Mouse (Mus musculus): ENCODE results near the gene Sh2d6.
"Not testable (repeated sequence)": the region's sequence is repeated elsewhere in the genome, so short reads cannot be mapped to it uniquely, and the experiment has no call there.

Sh2d6 gene

DNA sequence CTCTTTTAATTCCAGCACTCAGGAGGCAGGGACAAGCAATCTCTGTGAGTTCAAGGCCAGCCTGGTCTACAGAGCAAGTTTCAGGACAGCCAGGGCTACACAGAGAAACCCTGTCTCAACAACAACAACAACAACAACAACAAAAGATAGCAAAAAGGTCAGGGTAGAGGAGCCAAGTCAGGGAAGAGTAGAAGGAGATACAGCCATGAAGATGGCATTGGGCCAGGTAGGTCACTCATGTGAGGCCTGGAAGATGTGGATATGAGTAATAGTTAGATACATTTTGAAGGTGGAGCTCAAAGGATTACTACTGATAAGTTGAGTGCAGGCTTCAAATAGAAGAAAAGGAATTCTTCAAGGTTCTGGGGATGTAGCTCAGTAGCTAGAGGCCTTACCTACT, 18.2 kb downstream of the Sh2d6 start:
- no peak for DNase-seq (ENCODE audit: low spot score)

GRCm38 (mm10) chr6:72498950-72499349, 22.6 kb downstream of the Sh2d6 start:
- DNase-seq (ENCODE audit: low spot score), result no peak

DNA sequence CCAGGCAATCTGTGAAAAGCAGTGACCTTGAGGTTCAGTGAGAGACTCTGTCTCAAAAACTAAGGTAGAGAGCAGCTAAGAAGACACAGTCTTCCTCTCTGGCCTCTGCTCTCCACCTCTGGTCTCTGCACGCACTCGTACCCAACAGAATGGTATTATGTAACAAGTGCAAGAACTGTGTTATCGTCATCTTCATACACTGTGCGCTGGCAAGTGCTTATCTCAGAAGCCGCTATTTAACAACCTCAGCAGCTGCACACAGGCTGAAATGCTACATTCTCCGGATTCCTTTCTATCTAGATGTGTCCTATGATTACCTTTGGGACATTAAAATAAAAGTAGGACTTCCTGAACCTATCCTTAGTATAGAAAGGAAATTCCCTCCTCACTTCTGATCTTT, 28.6 kb downstream of the Sh2d6 start:
- no peak for DNase-seq (ENCODE audit: low spot score)

GRCm38 (mm10) chr6:72491151-72491550, 30.4 kb downstream of the Sh2d6 start:
- DNase-seq (ENCODE audit: low spot score), result no peak

GRCm38 (mm10) chr6:72489534-72489933, 32.0 kb downstream of the Sh2d6 start:
- DNase-seq (ENCODE audit: low spot score), result no peak

GRCm38 (mm10) chr6:72488850-72489249, 32.7 kb downstream of the Sh2d6 start:
- DNase-seq (ENCODE audit: low spot score), result peak; percentile 58

GRCm38 (mm10) chr6:72487282-72487681, 34.2 kb downstream of the Sh2d6 start:
- DNase-seq (ENCODE audit: low spot score), result no peak

- no peak for DNase-seq (ENCODE audit: low spot score)
Measured at GRCm38 (mm10) chr6:72486307-72486706, 35.2 kb downstream of the Sh2d6 start.

DNA sequence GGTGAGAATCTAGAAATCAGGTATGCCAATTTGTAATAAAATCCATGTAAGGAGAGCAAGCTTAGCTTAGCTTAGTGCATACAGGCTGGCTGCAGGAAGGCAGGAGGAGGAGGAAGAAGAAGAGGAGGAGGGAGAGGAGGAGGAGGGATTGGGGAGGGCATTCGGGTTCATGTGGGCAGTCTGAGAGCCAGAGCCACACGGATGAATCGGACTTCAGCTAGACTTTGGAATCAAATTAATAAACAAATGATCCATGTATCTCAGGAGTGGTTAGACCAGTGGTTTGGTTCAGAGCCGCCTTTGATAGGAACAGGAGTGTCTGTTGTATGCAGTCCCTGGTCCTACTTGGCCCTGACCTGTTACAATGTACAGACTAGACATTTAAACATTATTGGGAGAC, 36.6 kb downstream of the Sh2d6 start:
- DNase-seq (ENCODE audit: low spot score), result no peak

DNA sequence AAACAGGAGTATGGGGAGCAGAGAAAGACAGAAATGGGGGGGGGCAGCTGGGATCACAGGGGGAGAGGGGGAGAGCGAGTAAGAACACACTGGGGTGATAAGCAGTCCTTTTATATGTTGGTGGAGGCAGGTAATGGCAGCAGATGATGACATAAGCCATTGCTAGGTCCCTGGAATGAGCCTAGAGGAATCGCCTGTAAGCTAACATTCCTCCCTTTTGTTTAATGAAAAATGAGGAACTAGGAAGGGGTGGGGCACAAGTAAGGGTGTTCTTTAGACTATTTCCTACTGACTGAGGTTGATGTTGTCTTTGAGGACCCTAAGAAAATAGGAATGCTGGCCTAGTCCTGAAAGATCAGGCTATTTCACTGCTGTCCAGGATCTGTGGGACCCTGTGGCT, 39.4 kb downstream of the Sh2d6 start:
- no peak for DNase-seq (ENCODE audit: low spot score)

GRCm38 (mm10) chr6:72480422-72480702, 41.1 kb downstream of the Sh2d6 start:
- no peak for DNase-seq (ENCODE audit: low spot score)

- DNase-seq (ENCODE audit: low spot score), result no peak
Measured at GRCm38 (mm10) chr6:72479645-72480421, 41.7 kb downstream of the Sh2d6 start.

- not testable (repeated sequence) for DNase-seq (ENCODE audit: low spot score)
Measured at GRCm38 (mm10) chr6:72478691-72479090, 42.8 kb downstream of the Sh2d6 start.

GRCm38 (mm10) chr6:72477621-72478020, 43.9 kb downstream of the Sh2d6 start:
- DNase-seq (ENCODE audit: low spot score), result no peak

DNA sequence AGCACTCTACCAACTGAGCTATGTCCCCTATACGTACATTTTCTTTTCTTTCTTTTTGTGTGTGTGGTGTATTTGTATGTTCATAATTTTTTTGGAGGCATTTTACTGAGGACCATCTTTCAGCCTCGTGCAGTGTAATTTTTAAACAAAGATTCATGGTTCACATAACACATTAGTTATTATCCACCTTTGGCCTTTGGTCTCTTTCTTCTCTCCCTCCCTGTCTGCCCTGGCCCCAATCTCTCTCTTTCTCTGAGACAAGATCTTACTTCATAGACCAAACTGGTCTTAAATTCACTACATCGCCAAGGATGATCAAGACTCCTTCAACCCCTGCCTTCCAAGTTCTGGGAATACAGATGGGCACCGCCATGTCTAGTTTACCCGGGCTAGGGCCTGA, 44.7 kb downstream of the Sh2d6 start:
- no peak for DNase-seq (ENCODE audit: low spot score)

DNA sequence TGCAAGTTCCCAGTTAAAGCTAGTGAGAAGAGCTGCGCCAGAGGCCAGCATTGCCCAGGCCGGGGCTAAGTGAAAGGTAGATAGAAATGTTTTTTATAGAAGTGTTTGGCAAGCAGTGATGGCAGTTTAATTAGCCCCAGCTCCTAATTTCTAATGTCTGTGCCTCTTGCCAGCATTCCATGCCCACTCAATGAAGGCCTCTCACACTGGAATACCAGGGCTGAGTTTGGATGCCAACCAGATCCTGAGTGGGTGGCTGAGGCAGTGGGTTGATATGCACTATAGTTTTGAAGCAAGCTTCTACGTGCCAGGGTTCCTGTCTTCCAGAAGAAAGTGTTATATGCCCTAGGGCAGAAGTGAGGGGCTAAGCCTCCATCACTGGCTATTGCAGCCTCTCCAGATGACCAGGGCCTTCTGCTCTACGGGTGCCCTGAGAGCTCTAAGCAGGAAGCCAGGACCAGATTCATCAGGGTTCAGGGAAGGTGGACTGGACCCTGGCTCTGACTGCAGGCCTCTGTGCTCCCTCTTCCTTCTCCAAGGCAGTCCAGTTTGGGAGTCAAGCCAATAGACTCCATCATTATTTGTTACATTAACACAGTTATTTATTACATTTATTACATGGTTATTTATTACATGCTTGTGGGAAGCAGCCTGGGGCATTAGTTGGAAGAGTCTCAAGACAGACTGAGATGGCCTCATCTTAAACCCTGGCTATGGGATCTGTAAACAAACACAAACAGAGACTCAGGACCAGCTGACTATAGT, 46.1 kb downstream of the Sh2d6 start:
- no peak for DNase-seq (ENCODE audit: low spot score)

DNA sequence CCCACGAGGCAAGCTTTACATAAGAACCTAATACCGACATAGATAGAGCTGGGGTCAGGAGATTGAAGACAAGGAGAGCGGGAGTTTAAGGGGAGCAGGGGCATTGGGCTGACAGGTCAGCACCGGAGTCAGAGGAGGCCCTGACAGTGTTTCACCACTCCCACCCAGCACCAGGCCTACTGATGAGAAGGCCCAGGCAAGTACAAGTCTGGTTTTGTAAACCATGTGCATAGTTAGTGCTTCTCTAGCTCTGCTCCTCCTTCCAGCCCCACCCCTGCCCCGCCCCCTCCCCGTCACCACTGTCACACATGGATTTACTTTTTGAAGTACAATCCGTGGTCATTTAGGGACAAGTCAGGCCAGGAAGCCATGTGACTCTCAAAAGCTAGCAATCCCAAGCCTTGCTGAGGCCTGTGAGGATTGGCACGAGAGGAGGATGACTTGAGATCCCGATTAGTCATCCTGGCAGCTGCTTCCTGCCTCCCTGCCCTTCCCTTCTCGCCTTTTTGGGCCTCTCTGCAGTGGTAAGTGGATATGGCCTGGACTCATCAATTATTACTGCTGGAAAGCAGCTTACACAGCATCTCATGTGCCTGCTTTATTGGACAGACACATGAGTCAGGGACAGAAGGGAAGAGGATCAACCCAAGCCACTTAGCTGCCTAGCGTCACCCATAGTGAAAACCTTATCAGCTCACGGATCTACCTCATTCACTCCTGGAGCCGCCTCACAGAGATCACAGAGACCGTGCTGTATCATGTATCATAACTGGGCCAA, 48.1 kb downstream of the Sh2d6 start:
- DNase-seq (ENCODE audit: low spot score), result peak; percentile 87

GRCm38 (mm10) chr6:72466171-72466570, 55.3 kb downstream of the Sh2d6 start:
- DNase-seq (ENCODE audit: low spot score), result no peak

DNA sequence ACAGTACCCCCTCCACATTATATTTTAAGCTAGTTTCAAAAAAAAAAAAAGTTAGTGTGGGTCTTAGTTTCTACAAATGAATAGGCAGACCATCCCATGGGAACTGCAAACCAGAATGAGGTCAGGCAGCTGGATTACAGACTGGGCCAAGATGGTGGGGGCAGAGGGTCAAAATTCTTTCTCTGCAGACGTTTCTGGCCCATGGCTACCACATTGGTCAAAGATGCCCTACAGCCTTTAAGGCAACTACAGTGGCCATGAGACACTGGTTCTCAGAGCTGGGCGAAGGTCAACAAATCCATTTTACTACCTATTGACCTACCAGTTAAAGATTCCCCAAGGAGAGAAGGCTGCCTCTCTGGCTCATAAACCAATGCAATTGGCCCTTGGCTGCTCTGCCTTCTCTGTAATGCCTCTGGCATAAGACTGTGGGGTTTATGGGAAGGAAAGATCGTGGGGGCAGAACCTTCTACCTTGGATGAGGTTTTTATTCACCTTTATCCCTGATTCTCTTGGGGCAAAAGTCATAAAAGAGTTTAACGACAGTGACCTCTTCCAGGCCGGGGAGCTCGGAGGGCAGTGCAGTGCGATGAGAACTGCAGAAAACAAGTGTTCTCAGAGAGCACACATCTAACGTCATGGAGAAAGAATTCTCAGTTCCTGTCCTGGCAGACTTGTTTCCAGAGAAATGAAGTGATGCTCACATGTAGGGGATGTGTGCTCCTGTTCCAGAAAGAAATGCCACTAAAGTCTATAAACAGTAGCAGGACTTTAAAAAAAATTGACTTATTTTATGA, 55.9 kb downstream of the Sh2d6 start:
- no peak for DNase-seq (ENCODE audit: low spot score)
